Mouse (Mus musculus) stomach, postnatal 0 days (tissue): ENCODE results near the gene Xlr4a. TPM values are rescaled to one million over a fixed set of nuclear protein-coding genes. Genes with fewer than 3 reads are reported as not detected.

Source experiments
- ATAC-seq: fragments of 200-750 bp; cut with Nextera tagmentation; 2 replicates; pipeline ENCODE4 v1.8.0; 2017; ENCODE audit not compliant: low FRiP score, low TSS enrichment
- DNase-seq: peaks from one replicate; pipeline ENCODE4 v3.0.0-alpha.2; 2016; ENCODE audit warnings: low spot score
- H3K27ac ChIP-seq: fragments of 300-500 bp; sonication (generic); replicated peaks from 2 replicates; pipeline ENCODE4 v1.5.1; 2014; ENCODE audit warnings: mild to moderate bottlenecking, control low read depth
- H3K27me3 ChIP-seq: fragments of 300-500 bp; sonication (generic); 2 replicates; pipeline ENCODE4 v1.6.1; 2014; ENCODE audit warnings: low read length; ENCODE audit not compliant: control insufficient read depth, insufficient read depth
- H3K36me3 ChIP-seq: fragments of 300-500 bp; sonication (generic); 2 replicates; pipeline ENCODE4 v1.6.1; 2014; ENCODE audit warnings: low read length, mixed read lengths; ENCODE audit not compliant: control insufficient read depth, insufficient read depth
- H3K4me1 ChIP-seq: fragments of 300-500 bp; sonication (generic); replicated peaks from 2 replicates; pipeline ENCODE4 v1.6.1; 2014; ENCODE audit warnings: antibody characterized with exemption; ENCODE audit not compliant: control insufficient read depth, insufficient read depth
- H3K4me2 ChIP-seq: fragments of 300-500 bp; sonication (generic); replicated peaks from 2 replicates; pipeline ENCODE4 v1.6.1; 2014; ENCODE audit warnings: low read depth, mild to moderate bottlenecking, control low read depth, moderate library complexity
- H3K4me3 ChIP-seq: fragments of 300-500 bp; sonication (generic); 2 replicates; pipeline ENCODE4 v1.5.1; 2014; ENCODE audit warnings: low read depth, low read length, control low read depth
- H3K9ac ChIP-seq: fragments of 300-500 bp; sonication (generic); 2 replicates; pipeline ENCODE4 v1.6.1; 2014; ENCODE audit warnings: mild to moderate bottlenecking, low read length, control low read depth, mixed read lengths
- H3K9me3 ChIP-seq: fragments of 300-500 bp; sonication (generic); 2 replicates; pipeline ENCODE4 v1.6.1; 2016; ENCODE audit warnings: low read length; ENCODE audit not compliant: control insufficient read depth
- CTCF ChIP-seq: IDR thresholded peaks from 2 replicates; pipeline ENCODE4 v1.5.1; 2016; ENCODE audit warnings: antibody characterized with exemption, low read depth, mild to moderate bottlenecking, moderate library complexity
- EP300 ChIP-seq: optimal IDR thresholded peaks from 2 replicates; pipeline ENCODE3; 2016; ENCODE audit warnings: antibody characterized with exemption
- WGBS: fragments of 180-500 bp; shearing (Covaris S2); extraction: QIAGEN DNeasy Blood & Tissue Kit; methylation state at CpG from one replicate; pipeline ENCODE4 v1.1.7; 2014; 5-methylcytosine and 5-hydroxymethylcytosine counted together
- polyA plus RNA-seq: library from polyadenylated mRNA; unstranded; fragments of >200 nt; fragmentation: Nextera tagmentation; extraction: Ambion mirVana; gene quantifications from 2 replicates; pipeline ENCODE4 v1.2.1, GENCODE M21; 2015

Gene Xlr4a
- polyA plus RNA-seq, 1 experiment from 2014 or later, result 0.59 TPM

- Histone ChIP-seq H3K9me3 (no peaks in the 10 kb centered on the region), H3K27me3 (no peaks in the 10 kb centered on the region), H3K36me3 (no peaks in the 10 kb centered on the region), H3K27ac (no peak overlapping the region), H3K4me2 (no peak overlapping the region), H3K4me1 (no peaks in the 10 kb centered on the region), H3K9ac (no peak overlapping the region), H3K4me3 (no peak overlapping the region)
- DNase-seq (no peak), ATAC-seq (no peak)
- no peak for TF ChIP-seq CTCF
- TF ChIP-seq EP300, result no peak
- 79% methylated on average over 12 of the region's 12 CpGs for WGBS
Observed at GRCm38 (mm10) chrX:73039666-73040065, 42.6 kb downstream of the Xlr4a start.

DNA sequence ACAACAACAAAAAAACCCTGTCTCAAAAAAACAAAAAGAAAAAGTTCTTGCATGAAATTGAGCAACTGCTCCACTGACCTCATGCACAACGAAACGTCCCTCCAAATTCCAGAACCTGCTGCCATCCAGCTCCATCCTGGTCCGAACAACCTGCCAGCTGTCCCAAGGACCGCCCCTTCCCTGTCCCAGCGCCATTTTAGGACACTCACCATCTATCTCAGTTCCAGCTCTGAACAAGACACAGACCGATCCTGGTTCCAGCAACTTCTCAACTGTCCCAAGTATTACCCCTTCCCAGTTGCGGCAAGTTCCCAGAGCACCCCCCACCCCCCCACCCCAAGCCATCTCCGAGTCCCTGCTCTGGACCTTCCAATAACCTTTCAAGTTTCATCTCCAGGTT lies 43.4 kb downstream of the Xlr4a start:
- Histone ChIP-seq H3K4me1 (no peaks in the 10 kb centered on the region), H3K9ac (no peak overlapping the region), H3K36me3 (no peaks in the 10 kb centered on the region), H3K27ac (no peak overlapping the region), H3K4me2 (no peak overlapping the region), H3K4me3 (no peak overlapping the region), H3K27me3 (no peaks in the 10 kb centered on the region), H3K9me3 (no peaks in the 10 kb centered on the region)
- DNase-seq (no peak), ATAC-seq (no peak)
- no peak for TF ChIP-seq EP300
- TF ChIP-seq CTCF, result no peak
- 76% methylated on average over 8 of the region's 8 CpGs for WGBS

DNA sequence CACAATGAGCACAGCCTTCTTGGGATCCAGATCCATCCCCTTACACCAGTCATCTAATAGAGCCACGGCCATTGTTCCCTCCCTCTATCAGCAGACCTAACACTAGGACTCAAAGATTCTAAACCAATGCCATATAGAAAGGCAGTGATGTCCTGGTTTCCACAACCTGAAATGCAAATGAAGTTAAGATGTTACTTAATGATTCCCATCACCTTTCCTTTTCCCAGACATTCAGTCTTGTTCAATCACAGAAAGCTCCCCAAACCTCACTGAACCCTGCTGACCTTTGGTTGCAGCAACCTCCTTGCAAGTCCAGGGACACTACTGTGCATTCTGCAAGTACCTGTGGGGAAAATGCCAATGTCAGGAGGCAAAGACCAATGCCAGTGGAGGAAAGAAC lies 45.3 kb downstream of the Xlr4a start, which contains the start of gene Pnma5:
Gene Pnma5 (minus strand): TSS at position 101 of the 400 bp plus-strand sequence.
- H3K9ac ChIP-seq, result no peak within 1 kb of the TSS
- TF ChIP-seq CTCF (no peak), EP300 (no peak)
- H3K4me3 ChIP-seq, result no peak within 1 kb of the TSS
- no peaks in the 10 kb centered on the region for H3K9me3 ChIP-seq
- ATAC-seq (no peak), DNase-seq (no peak)
- no peaks in the 10 kb centered on the region for H3K27me3 ChIP-seq
- no peak within 1 kb of the TSS for H3K27ac ChIP-seq
- no peaks in the 10 kb centered on the region for H3K4me1 ChIP-seq
- 85% methylated on average over 1 of the region's 1 CpGs for WGBS
- H3K36me3 ChIP-seq, result no peaks in the 10 kb centered on the region
- no peak within 1 kb of the TSS for H3K4me2 ChIP-seq

Other genes starting within 250 kb of the Xlr4a start
- 49.5 and 50.7 TPM in 2 replicates for gene Cetn2, start 164.1 kb downstream of the Xlr4a start, polyA plus RNA-seq
- 24.5 and 25.1 TPM in 2 replicates for gene Nsdhl, start 163.9 kb downstream of the Xlr4a start, polyA plus RNA-seq
- gene Zfp185, start 95.1 kb downstream of the Xlr4a start, polyA plus RNA-seq, result 15.4 and 17.3 TPM in 2 replicates
- gene Pnma5, start 45.4 kb downstream of the Xlr4a start, polyA plus RNA-seq, result 0.04 and 0.11 TPM in 2 replicates
- 0.05 TPM in 2 replicates for gene Pnma3, start 17.7 kb downstream of the Xlr4a start, polyA plus RNA-seq
- 2.7 and 7.4 TPM in 2 replicates for gene Xlr3a, start 14.6 kb upstream of the Xlr4a start, polyA plus RNA-seq
- gene Gm14685, start 34.6 kb upstream of the Xlr4a start, polyA plus RNA-seq, result 0.46 and 0.61 TPM in 2 replicates
- 0.12 TPM in 1 of 2 replicates, not detected in the other for gene Xlr5b, start 66.3 kb upstream of the Xlr4a start, polyA plus RNA-seq
- gene DXBay18, start 67.0 kb upstream of the Xlr4a start, polyA plus RNA-seq, result 0.18 and 0.42 TPM in 2 replicates
- not detected in 2 replicates for gene Spin2d, start 94.5 kb upstream of the Xlr4a start, polyA plus RNA-seq
- 2.1 and 3.0 TPM in 2 replicates for gene Xlr3b, start 109.7 kb upstream of the Xlr4a start, polyA plus RNA-seq
- 1.3 and 2.0 TPM in 2 replicates for gene Xlr4b, start 131.9 kb upstream of the Xlr4a start, polyA plus RNA-seq
- gene F8a, start 145.8 kb upstream of the Xlr4a start, polyA plus RNA-seq, result 20.4 and 22.5 TPM in 2 replicates
- gene Xlr4c, start 160.7 kb upstream of the Xlr4a start, polyA plus RNA-seq, result 1.5 and 1.8 TPM in 2 replicates
- not detected in 2 replicates for gene Xlr3c, start 182.9 kb upstream of the Xlr4a start, polyA plus RNA-seq
- gene Xlr5a, start 210.5 kb upstream of the Xlr4a start, polyA plus RNA-seq, result 0.23 TPM in 1 of 2 replicates, not detected in the other
- gene Xlr5c, start 210.5 kb upstream of the Xlr4a start, polyA plus RNA-seq, result not detected in 2 replicates